Mouse (Mus musculus) intestine, embryonic 15.5 days (tissue): ENCODE results near the gene Plekhg2. TPM values are rescaled to one million over a fixed set of nuclear protein-coding genes. Genes with fewer than 3 reads are reported as not detected.
A peak's percentile ranks its signal among the peaks of the same experiment; 100 is the strongest.

Experiments used
- ATAC-seq: fragments of 200-750 bp; cut with Nextera tagmentation; 2 replicates; pipeline ENCODE4 v1.8.0; 2017; ENCODE audit warnings: moderate TSS enrichment, moderate library complexity
- H3K27ac ChIP-seq: fragments of 300-500 bp; sonication (generic); 2 replicates; pipeline ENCODE4 v1.5.1; 2015; ENCODE audit warnings: mild to moderate bottlenecking, inconsistent platforms
- H3K27me3 ChIP-seq: fragments of 300-500 bp; sonication (generic); replicated peaks from 2 replicates; pipeline ENCODE4 v1.6.1; 2015; ENCODE audit warnings: inconsistent platforms
- H3K36me3 ChIP-seq: fragments of 300-500 bp; sonication (generic); 2 replicates; pipeline ENCODE4 v1.6.1; 2015; ENCODE audit warnings: inconsistent platforms
- H3K4me1 ChIP-seq: fragments of 300-500 bp; sonication (generic); replicated peaks from 2 replicates; pipeline ENCODE4 v1.6.1; 2015; ENCODE audit warnings: inconsistent platforms
- H3K4me2 ChIP-seq: fragments of 300-500 bp; sonication (generic); replicated peaks from 2 replicates; pipeline ENCODE4 v1.6.1; 2015; ENCODE audit warnings: mild to moderate bottlenecking, inconsistent platforms
- H3K4me3 ChIP-seq: fragments of 300-500 bp; sonication (generic); replicated peaks from 2 replicates; pipeline ENCODE4 v1.5.1; 2015; ENCODE audit warnings: inconsistent platforms
- H3K9ac ChIP-seq: fragments of 300-500 bp; sonication (generic); 2 replicates; pipeline ENCODE4 v1.6.1; 2015; ENCODE audit warnings: inconsistent platforms
- H3K9me3 ChIP-seq: fragments of 300-500 bp; sonication (generic); 2 replicates; pipeline ENCODE4 v1.6.1; 2016; ENCODE audit warnings: inconsistent platforms
- WGBS: fragments of 180-500 bp; shearing (Covaris S2); methylation state at CpG from one replicate; pipeline ENCODE4 v1.1.7; 2015; 5-methylcytosine and 5-hydroxymethylcytosine counted together
- polyA plus RNA-seq: library from polyadenylated mRNA; unstranded; fragments of >200 nt; fragmentation: Nextera tagmentation; extraction: Ambion mirVana; gene quantifications from 2 replicates; pipeline ENCODE4 v1.2.1, GENCODE M21; 2015

Plekhg2 gene
- polyA plus RNA-seq, 1 experiment from 2014 or later: 41.7 TPM

- ATAC-seq: no peak
- Histone ChIP-seq H3K27me3 (no peaks in the 10 kb centered on the region), H3K4me3 (no peak overlapping the region), H3K9ac (no peak overlapping the region), H3K9me3 (no peaks in the 10 kb centered on the region), H3K4me2 (peak overlapping the region; percentile 87), H3K27ac (peak overlapping the region; percentile 98), H3K4me1 (peaks cover 45% of the 10 kb centered on the region), H3K36me3 (no peaks in the 10 kb centered on the region)
- WGBS: 65% methylated on average over 10 of the region's 10 CpGs
These were observed 2.2 kb upstream of the Plekhg2 start for GRCm38 (mm10) chr7:28374647-28375046.

- no peaks in the 10 kb centered on the region for H3K9me3 ChIP-seq
- ATAC-seq: no peak
- H3K4me2 ChIP-seq: peak overlapping the region; percentile 7; the same call in 1 of the 2 replicates
- H3K9ac ChIP-seq: no peak overlapping the region
- no peaks in the 10 kb centered on the region for H3K27me3 ChIP-seq
- WGBS: 66% methylated on average over 7 of the region's 7 CpGs
- peak overlapping the region; percentile 98 for H3K27ac ChIP-seq
- H3K4me1 ChIP-seq: peaks cover 49% of the 10 kb centered on the region
- H3K4me3 ChIP-seq: no peak overlapping the region
- peaks cover under 1% of the 10 kb centered on the region; the same call in 1 of the 2 replicates for H3K36me3 ChIP-seq
These were observed 1.6 kb upstream of the Plekhg2 start for GRCm38 (mm10) chr7:28373891-28374495.

- under 1% methylated on average over 9 of the region's 9 CpGs for WGBS
- H3K9ac ChIP-seq: 0 out of 2 replicates have a peak overlapping the region, but pooled peaks have one; percentile 20
These were observed 757 bp upstream of the Plekhg2 start for GRCm38 (mm10) chr7:28373131-28373581.

GRCm38 (mm10) chr7:28371514-28371989 is 847 bp downstream of the Plekhg2 start:
- no peaks in the 10 kb centered on the region for H3K9me3 ChIP-seq
- peaks cover 21% of the 10 kb centered on the region for H3K36me3 ChIP-seq
- peaks cover 40% of the 10 kb centered on the region for H3K4me1 ChIP-seq
- H3K27ac ChIP-seq: peak overlapping the region; percentile 94
- under 1% methylated on average over 43 of the region's 43 CpGs for WGBS
- peak overlapping the region; percentile 77 for H3K4me3 ChIP-seq
- H3K9ac ChIP-seq: peak overlapping the region; percentile 90
- H3K4me2 ChIP-seq: peak overlapping the region; percentile 81
- no peak for ATAC-seq
- H3K27me3 ChIP-seq: no peaks in the 10 kb centered on the region

More at GRCm38 (mm10) chr7:28373131-28373581, 757 bp upstream of the Plekhg2 start:
- ATAC-seq: peak; percentile 3
- H3K4me2 ChIP-seq: peak overlapping the region; percentile 54
- H3K36me3 ChIP-seq: peaks cover 9% of the 10 kb centered on the region; the same call in 1 of the 2 replicates
- H3K9me3 ChIP-seq: no peaks in the 10 kb centered on the region
- H3K4me1 ChIP-seq: peaks cover 50% of the 10 kb centered on the region
- H3K4me3 ChIP-seq: peak overlapping the region; percentile 77
- no peaks in the 10 kb centered on the region for H3K27me3 ChIP-seq
- H3K27ac ChIP-seq: peak overlapping the region; percentile 88

- peak overlapping the region; percentile 90 for H3K9ac ChIP-seq
- H3K9me3 ChIP-seq: no peaks in the 10 kb centered on the region
- H3K4me2 ChIP-seq: peak overlapping the region; percentile 81
- H3K4me3 ChIP-seq: peak overlapping the region; percentile 77
- H3K4me1 ChIP-seq: peaks cover 35% of the 10 kb centered on the region
- WGBS: 4% methylated on average over 11 of the region's 11 CpGs
- H3K36me3 ChIP-seq: peaks cover 25% of the 10 kb centered on the region
- peak overlapping the region; percentile 94 for H3K27ac ChIP-seq
- no peak for ATAC-seq
- H3K27me3 ChIP-seq: no peaks in the 10 kb centered on the region
These were observed 1.4 kb downstream of the Plekhg2 start for GRCm38 (mm10) chr7:28370977-28371513.

- H3K9ac ChIP-seq: peak overlapping the region; percentile 90
- no peak overlapping the region for H3K27ac ChIP-seq
- no peak for ATAC-seq
- peaks cover 32% of the 10 kb centered on the region for H3K4me1 ChIP-seq
- H3K36me3 ChIP-seq: peaks cover 28% of the 10 kb centered on the region
- peak overlapping the region; percentile 77 for H3K4me3 ChIP-seq
- 92% methylated on average over 14 of the region's 14 CpGs for WGBS
- H3K9me3 ChIP-seq: no peaks in the 10 kb centered on the region
- peak overlapping the region; percentile 81 for H3K4me2 ChIP-seq
- H3K27me3 ChIP-seq: no peaks in the 10 kb centered on the region
These were observed 2.3 kb downstream of the Plekhg2 start for GRCm38 (mm10) chr7:28370051-28370450.

GRCm38 (mm10) chr7:28368276-28368920 is 4.0 kb downstream of the Plekhg2 start:
- H3K27me3 ChIP-seq: no peaks in the 10 kb centered on the region
- no peak overlapping the region for H3K9ac ChIP-seq
- peaks cover 40% of the 10 kb centered on the region for H3K36me3 ChIP-seq
- no peaks in the 10 kb centered on the region for H3K9me3 ChIP-seq
- H3K27ac ChIP-seq: no peak overlapping the region
- ATAC-seq: no peak
- H3K4me2 ChIP-seq: no peak overlapping the region
- 92% methylated on average over 16 of the region's 16 CpGs for WGBS
- H3K4me3 ChIP-seq: no peak overlapping the region
- H3K4me1 ChIP-seq: peaks cover 26% of the 10 kb centered on the region

- H3K36me3 ChIP-seq: peaks cover 42% of the 10 kb centered on the region
- 93% methylated on average over 16 of the region's 16 CpGs for WGBS
- no peak overlapping the region for H3K9ac ChIP-seq
- H3K27ac ChIP-seq: no peak overlapping the region
- ATAC-seq: no peak
- peaks cover 26% of the 10 kb centered on the region for H3K4me1 ChIP-seq
- no peak overlapping the region for H3K4me3 ChIP-seq
- H3K27me3 ChIP-seq: no peaks in the 10 kb centered on the region
- no peaks in the 10 kb centered on the region for H3K9me3 ChIP-seq
- H3K4me2 ChIP-seq: no peak overlapping the region
These were observed 4.6 kb downstream of the Plekhg2 start for GRCm38 (mm10) chr7:28367663-28368275.

GRCm38 (mm10) chr7:28362441-28363060 is 9.8 kb downstream of the Plekhg2 start:
- H3K4me1 ChIP-seq: peaks cover 17% of the 10 kb centered on the region
- ATAC-seq: no peak
- no peak overlapping the region for H3K4me3 ChIP-seq
- H3K4me2 ChIP-seq: no peak overlapping the region
- 83% methylated on average over 16 of the region's 16 CpGs for WGBS
- H3K27me3 ChIP-seq: no peaks in the 10 kb centered on the region
- H3K36me3 ChIP-seq: peaks cover 52% of the 10 kb centered on the region
- H3K9ac ChIP-seq: no peak overlapping the region; the same call in 1 of the 2 replicates
- no peaks in the 10 kb centered on the region for H3K9me3 ChIP-seq
- H3K27ac ChIP-seq: no peak overlapping the region

GRCm38 (mm10) chr7:28361647-28362341 is 10.6 kb downstream of the Plekhg2 start:
- H3K27me3 ChIP-seq: no peaks in the 10 kb centered on the region
- no peak for ATAC-seq
- no peak overlapping the region for H3K4me2 ChIP-seq
- peaks cover 24% of the 10 kb centered on the region for H3K4me1 ChIP-seq
- WGBS: 95% methylated on average over 20 of the region's 20 CpGs
- H3K4me3 ChIP-seq: no peak overlapping the region
- peaks cover 49% of the 10 kb centered on the region for H3K36me3 ChIP-seq
- H3K9ac ChIP-seq: no peak overlapping the region
- no peak overlapping the region for H3K27ac ChIP-seq
- no peaks in the 10 kb centered on the region for H3K9me3 ChIP-seq

- H3K36me3 ChIP-seq: peaks cover 42% of the 10 kb centered on the region
- no peak overlapping the region for H3K9ac ChIP-seq
These were observed 12.1 kb downstream of the Plekhg2 start for GRCm38 (mm10) chr7:28360291-28360690.

More at GRCm38 (mm10) chr7:28360291-28360690, 12.1 kb downstream of the Plekhg2 start:
- no peak overlapping the region for H3K4me3 ChIP-seq
- ATAC-seq: no peak
- H3K27me3 ChIP-seq: no peaks in the 10 kb centered on the region
- WGBS: 90% methylated on average over 6 of the region's 6 CpGs
- H3K4me1 ChIP-seq: peaks cover 27% of the 10 kb centered on the region
- H3K27ac ChIP-seq: no peak overlapping the region
- H3K9me3 ChIP-seq: no peaks in the 10 kb centered on the region
- H3K4me2 ChIP-seq: no peak overlapping the region
